Mouse (Mus musculus) forebrain, embryonic 13.5 days (tissue): ENCODE results near the gene Psmd1. TPM values are rescaled to one million over a fixed set of nuclear protein-coding genes. Genes with fewer than 3 reads are reported as not detected.

Experiments used
- ATAC-seq: fragments of 200-750 bp; cut with Nextera tagmentation; 2 replicates; pipeline ENCODE4 v1.8.0; 2017
- H3K27ac ChIP-seq: fragments of 300-500 bp; sonication (generic); 2 replicates; pipeline ENCODE4 v1.5.1; 2015; ENCODE audit warnings: inconsistent platforms, mild to moderate bottlenecking, moderate library complexity
- H3K27me3 ChIP-seq: fragments of 300-500 bp; sonication (generic); 2 replicates; pipeline ENCODE4 v1.6.1; 2015; ENCODE audit warnings: mild to moderate bottlenecking, inconsistent platforms
- H3K36me3 ChIP-seq: fragments of 300-500 bp; sonication (generic); 2 replicates; pipeline ENCODE4 v1.6.1; 2015; ENCODE audit warnings: mild to moderate bottlenecking, inconsistent platforms; ENCODE audit not compliant: poor library complexity, severe bottlenecking
- H3K4me1 ChIP-seq: fragments of 300-500 bp; sonication (generic); 2 replicates; pipeline ENCODE4 v1.6.1; 2015; ENCODE audit warnings: inconsistent platforms
- H3K4me2 ChIP-seq: fragments of 300-500 bp; sonication (generic); 2 replicates; pipeline ENCODE4 v1.6.1; 2015; ENCODE audit warnings: inconsistent platforms, mild to moderate bottlenecking, moderate library complexity
- H3K4me3 ChIP-seq: fragments of 300-500 bp; sonication (generic); 2 replicates; pipeline ENCODE4 v1.5.1; 2015; ENCODE audit warnings: mild to moderate bottlenecking, inconsistent platforms
- H3K9ac ChIP-seq: fragments of 300-500 bp; sonication (generic); 2 replicates; pipeline ENCODE4 v1.6.1; 2015; ENCODE audit warnings: mild to moderate bottlenecking, inconsistent platforms
- H3K9me3 ChIP-seq: fragments of 300-500 bp; sonication (generic); replicated peaks from 2 replicates; pipeline ENCODE4 v1.6.1; 2016; ENCODE audit warnings: inconsistent platforms
- WGBS: fragments of 180-500 bp; shearing (Covaris S2); methylation state at CpG from one replicate; pipeline ENCODE4 v1.1.7; 2015; 5-methylcytosine and 5-hydroxymethylcytosine counted together
- polyA plus RNA-seq: library from polyadenylated mRNA; unstranded; fragments of >200 nt; fragmentation: Nextera tagmentation; extraction: Ambion mirVana; gene quantifications from 2 replicates; pipeline ENCODE4 v1.2.1, GENCODE M21; 2015

The Psmd1 gene
- polyA plus RNA-seq, 1 experiment from 2014 or later, result 182 TPM

DNA sequence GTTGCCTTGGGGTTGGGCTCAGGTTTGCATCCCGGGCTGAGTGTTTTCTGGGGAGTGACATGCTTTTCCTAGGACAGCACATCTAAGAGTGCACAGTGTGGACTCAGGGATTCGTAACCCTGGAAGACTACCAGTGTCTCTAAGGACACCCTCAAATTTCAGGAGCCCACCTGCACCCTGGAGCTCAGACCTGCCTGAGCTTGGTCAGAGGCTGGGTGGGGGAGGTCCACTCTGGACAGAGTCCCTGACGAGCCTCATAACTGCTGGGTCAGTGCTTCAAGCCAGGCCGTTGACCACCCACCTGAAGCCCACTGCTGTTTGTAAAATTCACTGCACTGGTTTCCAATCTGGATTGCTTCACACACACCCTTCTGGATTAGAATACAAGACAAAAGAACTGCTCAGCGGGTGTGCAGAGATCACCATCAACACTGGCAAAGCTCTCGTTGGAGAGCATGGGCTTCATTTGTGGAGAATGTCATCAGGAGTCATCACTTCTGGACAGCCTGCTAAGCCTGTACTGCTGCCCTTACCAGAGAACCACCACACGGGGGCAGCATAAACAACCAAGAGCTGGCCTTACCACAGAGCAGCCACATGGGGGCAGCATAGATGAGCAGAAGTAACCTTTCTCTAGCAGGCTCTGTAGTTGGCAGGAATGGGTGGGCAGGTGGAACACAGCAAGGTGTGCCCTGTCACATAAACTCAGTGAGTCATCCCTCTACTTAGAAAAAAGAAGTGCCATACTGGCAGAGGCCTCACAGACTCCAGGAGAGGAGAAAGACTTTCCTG is 114.5 kb downstream of the Psmd1 start:
- no peak overlapping the region for H3K4me3 ChIP-seq
- no peaks in the 10 kb centered on the region for H3K27me3 ChIP-seq
- 42% methylated on average over 7 of the region's 7 CpGs for WGBS
- no peak overlapping the region for H3K4me2 ChIP-seq
- no peak overlapping the region for H3K27ac ChIP-seq
- no peaks in the 10 kb centered on the region for H3K4me1 ChIP-seq
- ATAC-seq, result peak; percentile 63
- H3K9ac ChIP-seq, result no peak overlapping the region
- no peaks in the 10 kb centered on the region for H3K9me3 ChIP-seq
- H3K36me3 ChIP-seq, result peaks cover 43% of the 10 kb centered on the region

GRCm38 (mm10) chr1:86182004-86182709 is 118.0 kb downstream of the Psmd1 start:
- Histone ChIP-seq H3K4me3 (no peak overlapping the region), H3K9me3 (no peaks in the 10 kb centered on the region), H3K36me3 (peaks cover 15% of the 10 kb centered on the region; the same call in 1 of the 2 replicates), H3K4me1 (no peaks in the 10 kb centered on the region), H3K9ac (no peak overlapping the region), H3K4me2 (no peak overlapping the region), H3K27ac (no peak overlapping the region), H3K27me3 (no peaks in the 10 kb centered on the region)
- 86% methylated on average over 5 of the region's 5 CpGs for WGBS
- no peak for ATAC-seq

- no peak overlapping the region for H3K4me3 ChIP-seq
- no peaks in the 10 kb centered on the region for H3K4me1 ChIP-seq
- no peak overlapping the region for H3K4me2 ChIP-seq
- no peaks in the 10 kb centered on the region for H3K27me3 ChIP-seq
- no peak overlapping the region for H3K27ac ChIP-seq
- H3K9ac ChIP-seq, result no peak overlapping the region
- no peak for ATAC-seq
- H3K9me3 ChIP-seq, result no peaks in the 10 kb centered on the region
- WGBS, result 93% methylated on average over 4 of the region's 4 CpGs
- peaks cover 10% of the 10 kb centered on the region for H3K36me3 ChIP-seq
These were observed 119.5 kb downstream of the Psmd1 start for GRCm38 (mm10) chr1:86183577-86184263.

DNA sequence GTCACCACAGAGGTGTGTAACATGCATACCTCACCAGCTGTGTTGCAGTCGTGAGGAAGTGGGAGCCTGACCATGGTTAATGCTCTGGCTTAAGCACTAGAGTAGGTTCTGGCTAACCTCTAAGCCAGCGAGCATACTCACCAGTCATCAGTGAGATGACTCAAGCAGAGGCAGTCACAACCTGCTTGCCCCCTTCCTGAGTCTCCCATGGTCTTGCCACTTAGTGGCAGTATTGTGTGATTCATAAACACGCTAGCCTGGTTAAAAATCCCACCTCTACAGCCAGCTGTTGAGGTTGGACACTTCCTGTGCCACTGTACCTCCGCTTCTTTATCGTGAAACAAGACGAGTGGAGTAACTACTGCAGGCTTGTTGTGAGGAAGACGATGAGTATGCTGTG is 122.6 kb downstream of the Psmd1 start:
- Histone ChIP-seq H3K4me2 (no peak overlapping the region), H3K27me3 (no peaks in the 10 kb centered on the region), H3K27ac (no peak overlapping the region), H3K4me3 (no peak overlapping the region), H3K4me1 (no peaks in the 10 kb centered on the region), H3K36me3 (peaks cover 26% of the 10 kb centered on the region), H3K9ac (no peak overlapping the region), H3K9me3 (no peaks in the 10 kb centered on the region)
- ATAC-seq, result no peak
- 90% methylated on average over 7 of the region's 7 CpGs for WGBS

DNA sequence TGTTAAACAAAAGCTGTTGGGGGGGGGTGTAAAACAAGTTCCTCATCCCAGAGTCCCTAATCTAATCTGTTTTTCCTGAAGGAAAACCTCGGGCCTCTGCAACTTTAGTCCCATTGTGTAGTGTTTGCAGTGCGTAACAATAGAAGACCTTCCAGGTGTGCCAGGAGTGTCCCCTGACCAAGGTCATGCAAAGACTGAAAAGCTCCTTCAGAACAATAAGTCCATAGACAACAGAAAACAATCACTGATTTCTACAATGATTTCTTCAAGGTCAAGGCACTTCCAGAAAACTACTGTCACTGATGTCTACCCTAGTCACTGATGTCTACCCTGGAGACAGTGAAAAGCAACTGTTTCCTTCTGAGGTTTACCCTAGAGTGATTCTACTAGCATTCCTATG is 123.7 kb downstream of the Psmd1 start:
- H3K36me3 ChIP-seq, result peaks cover 34% of the 10 kb centered on the region
- no peaks in the 10 kb centered on the region for H3K4me1 ChIP-seq
- ATAC-seq, result no peak
- no peak overlapping the region for H3K4me3 ChIP-seq
- 65% methylated on average over 2 of the region's 2 CpGs for WGBS
- no peaks in the 10 kb centered on the region for H3K27me3 ChIP-seq
- no peak overlapping the region for H3K27ac ChIP-seq
- no peaks in the 10 kb centered on the region for H3K9me3 ChIP-seq
- no peak overlapping the region for H3K9ac ChIP-seq
- H3K4me2 ChIP-seq, result no peak overlapping the region

- Histone ChIP-seq H3K36me3 (peaks cover 34% of the 10 kb centered on the region), H3K4me2 (no peak overlapping the region), H3K4me3 (no peak overlapping the region), H3K4me1 (no peaks in the 10 kb centered on the region), H3K27ac (no peak overlapping the region), H3K9ac (no peak overlapping the region), H3K27me3 (no peaks in the 10 kb centered on the region), H3K9me3 (no peaks in the 10 kb centered on the region)
- ATAC-seq, result no peak
- WGBS, result 86% methylated on average over 2 of the region's 2 CpGs
These were observed 124.1 kb downstream of the Psmd1 start for GRCm38 (mm10) chr1:86188271-86188670.

Other genes with a start within 250 kb of the Psmd1 start
- 124 and 129 TPM in 2 replicates for gene Itm2c, start 170.1 kb upstream of the Psmd1 start, polyA plus RNA-seq
- 3.7 and 5.2 TPM in 2 replicates for gene 4933407L21Rik, start 135.9 kb upstream of the Psmd1 start, polyA plus RNA-seq
- gene Gpr55, start 103.4 kb upstream of the Psmd1 start, polyA plus RNA-seq, result 0.08 TPM in 1 of 2 replicates, not detected in the other
- 0.19 TPM in 1 of 2 replicates, not detected in the other for gene Spata3, start 47.6 kb upstream of the Psmd1 start, polyA plus RNA-seq
- gene 2810459M11Rik, start 18.5 kb upstream of the Psmd1 start, polyA plus RNA-seq, result 4.1 and 4.8 TPM in 2 replicates
- 0.09 and 0.33 TPM in 2 replicates for gene Htr2b, start 47.6 kb downstream of the Psmd1 start, polyA plus RNA-seq
- gene Gm21972, start 69.2 kb downstream of the Psmd1 start, polyA plus RNA-seq, result 0.79 TPM in 1 of 2 replicates, not detected in the other
- 30.2 and 33.6 TPM in 2 replicates for gene Armc9, start 90.4 kb downstream of the Psmd1 start, polyA plus RNA-seq
- 1.5 and 2.1 TPM in 2 replicates for gene B3gnt7, start 238.4 kb downstream of the Psmd1 start, polyA plus RNA-seq